Mouse (Mus musculus): ENCODE measurements around the gene Ube2j2.

Gene Ube2j2

DNA sequence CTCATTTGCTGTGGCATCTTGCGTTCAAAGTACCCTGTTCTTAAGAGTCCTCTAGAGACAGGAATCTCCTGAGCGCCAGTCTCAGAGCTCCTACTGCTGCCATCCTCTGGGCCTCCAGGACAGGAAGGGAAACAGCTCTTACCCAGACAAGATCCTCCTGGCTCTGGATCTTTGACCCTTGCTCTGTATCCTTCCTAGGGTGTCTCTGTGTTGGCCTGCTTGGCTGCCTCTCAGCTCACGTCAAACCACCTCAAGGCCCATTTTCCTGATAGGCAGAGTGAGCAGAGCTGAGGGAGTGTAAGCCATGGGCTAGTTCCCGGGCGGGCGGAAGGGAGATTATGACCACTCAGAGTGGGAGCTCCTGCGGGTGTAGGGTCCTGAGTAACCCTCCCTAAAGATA, 19.5 kb downstream of the Ube2j2 start:
- no peak for DNase-seq (ENCODE audit: low spot score in 2 of 2)

GRCm38 (mm10) chr4:155964396-155964795, 20.8 kb downstream of the Ube2j2 start:
- DNase-seq (ENCODE audit: low spot score in 2 of 2) = no peak

- DNase-seq (ENCODE audit: low spot score in 2 of 2) = no peak
Observed at GRCm38 (mm10) chr4:155969043-155969653, 25.5 kb downstream of the Ube2j2 start.

GRCm38 (mm10) chr4:155970286-155970685, 26.7 kb downstream of the Ube2j2 start:
- DNase-seq (ENCODE audit: low spot score in 2 of 2) = no peak

- no peak for DNase-seq (ENCODE audit: low spot score in 2 of 2)
Observed at GRCm38 (mm10) chr4:155972651-155973050, 29.0 kb downstream of the Ube2j2 start.

DNA sequence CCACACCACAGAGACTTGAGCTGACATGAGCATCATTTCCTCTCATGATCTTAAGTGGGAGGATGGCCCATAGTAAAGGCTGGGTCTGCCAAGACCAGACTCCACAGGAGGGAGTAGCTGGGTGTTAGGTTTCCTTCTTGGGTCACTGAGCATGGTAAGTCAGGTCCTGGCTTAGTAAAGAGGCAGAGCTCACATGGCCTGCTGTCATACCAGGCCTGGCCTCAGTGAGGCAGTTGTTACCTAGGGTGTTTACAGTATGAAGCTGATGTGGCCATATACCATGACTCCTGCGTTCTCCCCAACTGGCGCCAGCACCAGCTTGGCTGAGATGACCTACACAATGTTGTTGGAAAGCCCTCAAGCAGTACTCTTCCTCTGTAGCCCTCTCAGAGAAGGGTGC, 29.6 kb downstream of the Ube2j2 start:
- DNase-seq (ENCODE audit: low spot score in 2 of 2) = no peak

- DNase-seq (ENCODE audit: low spot score in 2 of 2) = no peak
Observed at GRCm38 (mm10) chr4:155981436-155982082, 37.9 kb downstream of the Ube2j2 start.

DNA sequence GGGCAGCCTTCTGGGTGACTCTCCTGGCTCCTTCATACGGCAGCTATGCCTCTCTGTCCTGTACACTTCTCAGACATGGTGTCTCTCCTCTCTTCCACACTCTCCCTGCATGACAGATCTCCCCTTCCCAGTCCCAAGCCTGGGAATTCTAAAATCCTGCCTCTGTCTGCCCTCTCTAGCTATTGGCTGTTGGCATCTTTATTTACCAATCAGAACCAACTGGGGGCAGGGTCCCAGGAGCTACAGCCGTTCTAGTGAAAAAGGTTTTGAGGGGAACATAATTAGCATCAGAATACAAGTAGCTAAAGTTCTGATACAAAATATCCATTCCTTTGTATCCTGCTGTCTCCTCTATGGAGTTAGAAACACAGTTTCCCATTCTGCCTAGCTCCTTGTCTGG, 40.2 kb downstream of the Ube2j2 start:
- no peak for DNase-seq (ENCODE audit: low spot score in 2 of 2)

DNA sequence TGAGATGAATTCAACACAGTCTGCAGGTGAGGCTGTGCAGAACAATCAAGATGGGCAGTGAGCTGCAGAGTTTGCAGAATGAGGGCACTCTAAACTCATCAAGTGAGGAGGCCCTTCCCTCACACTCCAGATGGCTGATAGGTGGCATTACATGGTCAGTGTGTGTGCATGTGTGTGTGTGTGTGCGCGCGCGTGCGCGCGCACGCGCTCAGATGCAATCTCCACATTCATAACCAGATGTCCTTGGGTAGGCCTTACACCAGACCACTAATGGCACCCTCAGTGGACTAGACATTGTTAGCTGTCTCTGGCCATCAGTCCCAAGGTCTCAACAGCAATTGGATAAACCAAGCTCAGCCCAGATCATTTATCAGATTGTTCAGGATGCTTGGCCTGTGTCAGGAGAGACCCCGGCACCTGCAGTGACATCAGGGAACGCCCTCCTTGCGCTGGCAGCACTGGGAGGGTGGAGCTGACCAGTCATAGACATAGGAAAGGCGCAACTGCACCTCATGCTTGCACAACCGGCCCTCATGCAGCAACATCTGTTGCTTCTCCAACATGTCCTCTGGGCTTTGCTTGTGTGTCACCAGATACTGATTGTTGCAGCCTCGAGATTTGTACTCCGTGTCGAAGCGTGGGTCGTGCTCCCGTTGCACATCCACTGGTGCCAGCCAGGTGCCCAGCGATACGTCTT, 47.7 kb downstream of the Ube2j2 start:
- no peak for DNase-seq (ENCODE audit: low spot score in 2 of 2)

DNA sequence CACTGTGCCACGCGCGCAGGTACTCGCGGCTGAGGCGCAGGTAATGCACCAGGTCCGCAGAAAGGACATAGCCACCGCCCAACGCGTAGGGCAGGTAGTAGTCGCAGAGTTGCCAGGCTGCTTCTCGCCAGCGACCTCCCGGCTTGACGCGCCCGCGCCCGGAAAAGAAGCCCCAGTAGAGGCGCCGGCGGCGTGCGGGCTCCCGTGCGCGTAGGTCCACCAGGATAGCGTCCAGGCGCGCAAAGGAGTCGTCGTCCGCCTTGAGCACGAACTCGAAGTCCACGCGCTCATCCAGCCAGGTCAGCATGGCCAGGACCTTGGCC, 48.2 kb downstream of the Ube2j2 start:
- no peak for DNase-seq (ENCODE audit: low spot score in 2 of 2)

DNA sequence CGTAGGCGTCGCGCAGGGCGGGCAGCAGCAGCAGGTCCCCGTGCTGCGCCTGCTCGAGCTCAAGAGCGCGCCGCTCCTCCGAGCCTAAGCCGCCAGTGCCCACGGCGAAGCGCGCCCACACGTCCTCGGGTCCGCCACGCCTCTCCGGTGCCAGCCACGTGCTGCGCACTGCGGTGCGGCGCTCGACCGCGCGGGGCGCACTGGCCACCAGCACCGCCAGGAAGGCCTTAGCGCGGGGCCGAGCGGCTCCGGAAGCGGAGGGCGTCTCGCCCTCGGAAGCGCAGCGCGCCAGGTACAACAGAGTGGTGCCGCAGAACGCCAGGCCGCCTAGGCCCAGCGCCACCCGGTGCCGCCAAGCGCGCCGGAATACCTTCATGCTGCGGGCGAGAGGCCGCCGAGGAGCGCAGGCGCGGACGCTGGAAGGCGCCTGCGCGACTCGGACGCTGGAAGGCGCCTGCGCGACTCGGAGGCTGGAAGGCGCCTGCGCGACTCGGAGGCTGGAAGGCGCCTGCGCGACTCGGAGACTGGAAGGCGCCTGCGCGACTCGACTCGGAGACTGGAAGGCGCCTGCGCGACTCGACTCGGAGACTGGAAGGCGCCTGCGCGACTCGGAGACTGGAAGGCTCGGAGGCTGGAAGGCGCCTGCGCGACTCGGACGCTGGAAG, 48.7 kb downstream of the Ube2j2 start, which contains the start of the genes B3galt6 and Sdf4:
B3galt6 (minus strand) TSS at position 409 of the 665 bp plus-strand sequence.
Sdf4 (plus strand) TSS at position 632 of the 665 bp plus-strand sequence.
- DNase-seq (ENCODE audit: low spot score in 2 of 2) = peak; percentile 68 to 87

GRCm38 (mm10) chr4:155992906-155993547, 49.4 kb downstream of the Ube2j2 start:
- DNase-seq (ENCODE audit: low spot score in 2 of 2) = peak; percentile 91 to 99

DNA sequence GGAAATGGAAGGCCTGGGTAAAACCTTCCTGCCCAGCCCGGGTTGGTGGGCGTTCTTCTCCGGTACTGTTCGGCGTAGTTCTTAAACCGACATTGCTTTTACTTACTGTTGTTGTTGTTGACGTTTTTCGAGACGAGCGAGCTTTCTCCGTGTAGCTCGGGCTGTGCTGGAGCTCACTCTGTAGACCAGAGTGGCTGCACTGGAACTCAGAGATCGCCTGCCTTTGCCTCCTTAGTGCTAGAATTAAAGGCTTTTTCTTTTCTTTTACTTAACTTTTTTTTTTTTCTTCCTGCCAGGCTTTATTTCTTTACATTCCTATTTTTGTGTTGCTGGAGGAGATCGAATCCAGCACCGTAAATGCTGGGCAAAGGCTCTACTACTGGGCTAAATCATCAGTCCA, 50.0 kb downstream of the Ube2j2 start:
- DNase-seq (ENCODE audit: low spot score in 2 of 2) = no peak

- DNase-seq (ENCODE audit: low spot score in 2 of 2) = no peak
Observed at GRCm38 (mm10) chr4:156004109-156004508, 60.5 kb downstream of the Ube2j2 start.

GRCm38 (mm10) chr4:156008369-156008768, 64.7 kb downstream of the Ube2j2 start:
- DNase-seq (ENCODE audit: low spot score in 2 of 2) = no peak

All from urinary bladder, adult 18-20 months (tissue).